Mouse (Mus musculus) liver, adult 2 months (tissue): ENCODE results near the gene Cyp11a1. TPM values are rescaled to one million over a fixed set of nuclear protein-coding genes. Genes with fewer than 3 reads are reported as not detected.

ENCODE experiments used
- DNase-seq: peaks from one replicate; pipeline ENCODE4 v3.0.0-alpha.2; 2011; ENCODE audit warnings: low read depth, low spot score; ENCODE audit errors: extremely low read depth
- H3K27ac ChIP-seq: fragments of 200-500 bp; replicated peaks from 2 replicates; pipeline ENCODE4 v1.5.1; 2012; ENCODE audit warnings: low read depth, mild to moderate bottlenecking, control low read depth, inconsistent platforms, low read length; ENCODE audit not compliant: insufficient read depth
- H3K27me3 ChIP-seq: fragments of 200-500 bp; 2 replicates; pipeline ENCODE4 v1.6.1; 2012; ENCODE audit warnings: mild to moderate bottlenecking, moderate library complexity, low read length, inconsistent platforms; ENCODE audit not compliant: control insufficient read depth, insufficient read depth
- H3K36me3 ChIP-seq: fragments of 200-500 bp; 2 replicates; pipeline ENCODE4 v1.6.1; 2012; ENCODE audit warnings: low read length, inconsistent platforms; ENCODE audit not compliant: control insufficient read depth, insufficient read depth
- H3K4me1 ChIP-seq: fragments of 200-500 bp; 2 replicates; pipeline ENCODE4 v1.6.1; 2011; ENCODE audit warnings: low read length; ENCODE audit not compliant: control insufficient read depth, insufficient read depth
- H3K4me3 ChIP-seq: fragments of 200-500 bp; 2 replicates; pipeline ENCODE4 v1.5.1; 2011; ENCODE audit warnings: low read depth, mild to moderate bottlenecking, control low read depth, low read length, moderate library complexity; ENCODE audit not compliant: insufficient read depth
- H3K79me2 ChIP-seq: fragments of 200-500 bp; 2 replicates; pipeline ENCODE4 v1.6.1; 2012; ENCODE audit warnings: inconsistent platforms, mild to moderate bottlenecking, low read length, moderate library complexity; ENCODE audit not compliant: control insufficient read depth, insufficient read depth
- H3K9ac ChIP-seq: fragments of 200-500 bp; 2 replicates; pipeline ENCODE4 v1.6.1; 2012; ENCODE audit warnings: low read depth, mild to moderate bottlenecking, control low read depth, inconsistent platforms, low read length
- CTCF ChIP-seq: fragments of 200-500 bp; IDR thresholded peaks from 2 replicates; pipeline ENCODE4 v1.5.1; 2011; ENCODE audit warnings: low read depth, low read length, control low read depth
- POLR2A ChIP-seq: fragments of 200-500 bp; IDR thresholded peaks from 2 replicates; pipeline ENCODE4 v1.6.1; 2011; ENCODE audit warnings: low read length, control low read depth; ENCODE audit not compliant: insufficient read depth; ENCODE audit errors: extremely low read depth
- WGBS: fragments of 180-500 bp; shearing (Covaris S2); methylation state at CpG from one replicate; pipeline ENCODE4 v1.1.7; 2018; 5-methylcytosine and 5-hydroxymethylcytosine counted together
- polyA plus RNA-seq: library from polyadenylated mRNA; depleted of rRNA; stranded (reverse); fragments of >200 nt; gene quantifications from 2 replicates; pipeline ENCODE4 v1.2.3, GENCODE M21; 2012
- total RNA-seq: library from RNA; depleted of rRNA; stranded (reverse); fragments of >200 nt; gene quantifications from 2 replicates; pipeline ENCODE4 v1.2.3, GENCODE M21; 2014

Gene Cyp11a1
- total and polyA plus RNA-seq, 2 experiments = not detected

GRCm38 (mm10) chr9:57971413-57971812 is 34.8 kb upstream of the Cyp11a1 start:
- Histone ChIP-seq H3K4me3 (no peak overlapping the region), H3K79me2 (no peaks in the 10 kb centered on the region), H3K9ac (no peak overlapping the region), H3K4me1 (no peaks in the 10 kb centered on the region), H3K27me3 (no peaks in the 10 kb centered on the region), H3K36me3 (no peaks in the 10 kb centered on the region), H3K27ac (no peak overlapping the region)
- TF ChIP-seq CTCF (no peak), POLR2A (no peak)
- no peak for DNase-seq
- 95% methylated on average over 5 of the region's 5 CpGs for WGBS

GRCm38 (mm10) chr9:57972141-57972591 is 34.0 kb upstream of the Cyp11a1 start:
- 70% methylated on average over 9 of the region's 9 CpGs for WGBS
- TF ChIP-seq POLR2A (no peak), CTCF (no peak)
- no peak overlapping the region for H3K27ac ChIP-seq

GRCm38 (mm10) chr9:57972776-57973439 is 33.3 kb upstream of the Cyp11a1 start:
- WGBS = 22% methylated on average over 9 of the region's 9 CpGs
- DNase-seq = no peak
- Histone ChIP-seq H3K27me3 (no peaks in the 10 kb centered on the region), H3K9ac (no peak overlapping the region), H3K4me1 (no peaks in the 10 kb centered on the region), H3K36me3 (no peaks in the 10 kb centered on the region), H3K4me3 (no peak overlapping the region), H3K79me2 (no peaks in the 10 kb centered on the region), H3K27ac (no peak overlapping the region)
- TF ChIP-seq CTCF = no peak
- TF ChIP-seq POLR2A = no peak

More at GRCm38 (mm10) chr9:57972141-57972591, 34.0 kb upstream of the Cyp11a1 start:
- no peak overlapping the region for H3K9ac ChIP-seq
- no peaks in the 10 kb centered on the region for H3K4me1 ChIP-seq
- H3K27me3 ChIP-seq = no peaks in the 10 kb centered on the region
- H3K79me2 ChIP-seq = no peaks in the 10 kb centered on the region
- H3K4me3 ChIP-seq = no peak overlapping the region
- DNase-seq = no peak
- no peaks in the 10 kb centered on the region for H3K36me3 ChIP-seq

DNA sequence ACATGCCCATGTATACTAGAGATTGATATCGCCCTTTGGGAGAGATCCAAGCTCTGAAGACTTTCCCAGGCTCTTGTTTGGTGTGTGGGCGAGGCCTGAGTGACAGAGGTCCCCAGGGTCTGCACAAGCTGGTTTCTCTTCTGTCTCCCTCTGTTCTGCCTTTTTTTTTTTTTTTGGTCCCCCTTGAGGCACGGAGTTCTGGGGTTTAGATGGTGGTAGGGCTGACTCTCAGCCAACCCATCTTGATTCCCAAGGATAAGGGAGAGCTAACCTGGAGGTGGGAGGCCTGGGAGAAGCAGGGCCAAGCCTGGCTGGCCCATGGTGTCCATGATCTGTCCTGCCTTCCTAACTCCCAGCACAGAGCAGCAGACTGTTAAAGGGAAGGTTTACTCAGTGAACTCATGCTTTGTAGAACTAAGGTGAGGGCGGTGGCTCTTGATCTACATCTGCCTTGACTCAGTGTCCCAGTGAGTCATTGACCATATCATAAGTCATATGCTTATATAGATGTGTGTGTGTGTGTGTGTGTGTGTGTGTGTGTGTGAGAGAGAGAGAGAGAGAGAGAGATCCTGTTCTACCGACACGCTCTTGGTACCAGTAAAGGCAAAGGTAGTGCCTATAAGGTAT is 32.7 kb upstream of the Cyp11a1 start:
- no peak for DNase-seq
- H3K9ac ChIP-seq = no peak overlapping the region
- no peak for TF ChIP-seq CTCF
- no peak for TF ChIP-seq POLR2A
- H3K4me3 ChIP-seq = no peak overlapping the region
- H3K36me3 ChIP-seq = no peaks in the 10 kb centered on the region
- H3K27ac ChIP-seq = no peak overlapping the region
- no peaks in the 10 kb centered on the region for H3K27me3 ChIP-seq
- H3K4me1 ChIP-seq = no peaks in the 10 kb centered on the region
- 81% methylated on average over 6 of the region's 6 CpGs for WGBS
- no peaks in the 10 kb centered on the region for H3K79me2 ChIP-seq

DNA sequence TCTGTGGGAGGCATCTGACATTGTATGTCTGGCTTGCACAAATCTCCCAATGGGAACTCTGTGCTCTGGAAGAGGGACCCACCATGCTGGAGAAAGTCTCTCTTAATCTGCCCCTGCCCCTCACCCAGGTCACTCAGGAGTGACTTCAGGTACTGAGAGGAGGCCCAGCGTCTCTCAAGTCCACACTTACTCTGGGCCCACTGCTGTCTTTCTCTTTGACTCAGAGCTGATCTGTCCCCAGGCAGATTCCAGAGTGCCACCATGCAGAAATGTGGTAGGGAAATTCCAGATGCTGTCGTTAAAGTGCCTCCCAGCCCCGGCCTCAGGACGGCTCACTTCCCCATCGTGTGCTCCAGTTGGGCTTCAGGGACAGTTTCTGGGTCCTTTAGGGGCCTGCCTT is 32.0 kb upstream of the Cyp11a1 start:
- H3K4me1 ChIP-seq = no peaks in the 10 kb centered on the region

More for the DNA sequence above, 32.0 kb upstream of the Cyp11a1 start:
- Histone ChIP-seq H3K27ac (no peak overlapping the region), H3K9ac (no peak overlapping the region), H3K79me2 (no peaks in the 10 kb centered on the region), H3K36me3 (no peaks in the 10 kb centered on the region), H3K4me3 (no peak overlapping the region), H3K27me3 (no peaks in the 10 kb centered on the region)
- 86% methylated on average over 5 of the region's 5 CpGs for WGBS
- TF ChIP-seq POLR2A (no peak), CTCF (no peak)
- no peak for DNase-seq
